Mouse (Mus musculus) heart, adult 9 months (tissue): ENCODE data around the gene Esrrg.
A peak's percentile ranks its signal among the peaks of the same experiment; 100 is the strongest.

Experiments
- DNase-seq, 2 experiments: peaks; one replicate each; pipeline ENCODE4 v3.0.0; 2022; ENCODE audit warnings: low spot score in 2 of 2

Esrrg gene

GRCm38 (mm10) chr1:187830937-187831336 lies 222.3 kb downstream of the Esrrg start:
- DNase-seq: no peak

GRCm38 (mm10) chr1:187832851-187833250 lies 224.3 kb downstream of the Esrrg start:
- DNase-seq: no peak

GRCm38 (mm10) chr1:187834576-187834975 lies 226.0 kb downstream of the Esrrg start:
- DNase-seq: no peak

GRCm38 (mm10) chr1:187836384-187836783 lies 227.8 kb downstream of the Esrrg start:
- peak in 1 of 2 experiments; percentile 4 for DNase-seq

GRCm38 (mm10) chr1:187836876-187837275 lies 228.3 kb downstream of the Esrrg start:
- peak; percentile 55 to 68 for DNase-seq

- DNase-seq: peak; percentile 4 to 8
Observed at GRCm38 (mm10) chr1:187841629-187842028, 233.0 kb downstream of the Esrrg start.

GRCm38 (mm10) chr1:187842702-187843101 lies 234.1 kb downstream of the Esrrg start:
- no peak for DNase-seq

- no peak for DNase-seq
Observed at GRCm38 (mm10) chr1:187854148-187854547, 245.6 kb downstream of the Esrrg start.

GRCm38 (mm10) chr1:187862339-187862738 lies 253.7 kb downstream of the Esrrg start:
- no peak for DNase-seq

- no peak for DNase-seq
Observed at GRCm38 (mm10) chr1:187868427-187868826, 259.8 kb downstream of the Esrrg start.

- DNase-seq: no peak
Observed at GRCm38 (mm10) chr1:187872208-187872607, 263.6 kb downstream of the Esrrg start.

- no peak for DNase-seq
Observed at GRCm38 (mm10) chr1:187872744-187873143, 264.2 kb downstream of the Esrrg start.

GRCm38 (mm10) chr1:187873770-187874169 lies 265.2 kb downstream of the Esrrg start:
- no peak for DNase-seq

- DNase-seq: no peak
Observed at GRCm38 (mm10) chr1:187887270-187887669, 278.7 kb downstream of the Esrrg start.

- DNase-seq: no peak
Observed at GRCm38 (mm10) chr1:187888142-187888541, 279.6 kb downstream of the Esrrg start.

GRCm38 (mm10) chr1:187889096-187889495 lies 280.5 kb downstream of the Esrrg start:
- no peak for DNase-seq

- no peak for DNase-seq
Observed at GRCm38 (mm10) chr1:187891262-187891661, 282.7 kb downstream of the Esrrg start.

- DNase-seq: no peak
Observed at GRCm38 (mm10) chr1:187895459-187895858, 286.9 kb downstream of the Esrrg start.

- no peak for DNase-seq
Observed at GRCm38 (mm10) chr1:187896291-187896690, 287.7 kb downstream of the Esrrg start.

- no peak for DNase-seq
Observed at GRCm38 (mm10) chr1:187896910-187897309, 288.3 kb downstream of the Esrrg start.

GRCm38 (mm10) chr1:187899541-187899940 lies 290.9 kb downstream of the Esrrg start:
- no peak for DNase-seq

- no peak for DNase-seq
Observed at GRCm38 (mm10) chr1:187900756-187901155, 292.2 kb downstream of the Esrrg start.

- no peak for DNase-seq
Observed at GRCm38 (mm10) chr1:187902176-187902575, 293.6 kb downstream of the Esrrg start.

GRCm38 (mm10) chr1:187904731-187905130 lies 296.1 kb downstream of the Esrrg start:
- DNase-seq: no peak

- DNase-seq: no peak
Observed at GRCm38 (mm10) chr1:187907407-187907806, 298.8 kb downstream of the Esrrg start.
